Mouse (Mus musculus) adrenal gland (tissue): ENCODE measurements around the gene Coro6.

ENCODE experiments used
- intact Hi-C: fragments of 180-260 bp; cut with DNase I; formaldehyde crosslinking; loops from one replicate; pipeline ENCODE4 v1.15.1; 2025

Gene Coro6

GRCm38 (mm10) chr11:77463786-77464185 lies 1.6 kb downstream of the Coro6 start:
- intact Hi-C loops: no loop called here

GRCm38 (mm10) chr11:77464684-77465083 lies 2.5 kb downstream of the Coro6 start:
- intact Hi-C loops: no loop called here

GRCm38 (mm10) chr11:77465111-77465510 lies 2.9 kb downstream of the Coro6 start:
- intact Hi-C loops: no loop called here

- intact Hi-C loops: no loop called here
These were observed 4.3 kb downstream of the Coro6 start for GRCm38 (mm10) chr11:77466544-77466943.

GRCm38 (mm10) chr11:77467157-77467556 lies 4.9 kb downstream of the Coro6 start:
- intact Hi-C loops: no loop called here

GRCm38 (mm10) chr11:77467784-77468183 lies 5.6 kb downstream of the Coro6 start:
- intact Hi-C loops: no loop called here

GRCm38 (mm10) chr11:77468397-77468796 lies 6.2 kb downstream of the Coro6 start:
- intact Hi-C loops: no loop called here

GRCm38 (mm10) chr11:77471407-77471806 lies 9.2 kb downstream of the Coro6 start:
- intact Hi-C loops: no loop called here

- intact Hi-C loops: no loop called here
These were observed 10.6 kb downstream of the Coro6 start for GRCm38 (mm10) chr11:77472775-77473174.

GRCm38 (mm10) chr11:77476216-77476615 lies 14.0 kb downstream of the Coro6 start:
- intact Hi-C loops: no loop called here

- intact Hi-C loops: no loop called here
These were observed 14.7 kb downstream of the Coro6 start for GRCm38 (mm10) chr11:77476895-77477294.

- intact Hi-C loops: no loop called here
These were observed 20.8 kb downstream of the Coro6 start for GRCm38 (mm10) chr11:77483043-77483442.

- intact Hi-C loops: no loop called here
These were observed 21.5 kb downstream of the Coro6 start for GRCm38 (mm10) chr11:77483510-77484255.

GRCm38 (mm10) chr11:77485229-77485628 lies 23.0 kb downstream of the Coro6 start:
- intact Hi-C loops: no loop called here

- intact Hi-C loops: no loop called here
These were observed 24.6 kb downstream of the Coro6 start for GRCm38 (mm10) chr11:77486798-77487197.

- intact Hi-C loops: no loop called here
These were observed 26.8 kb downstream of the Coro6 start for GRCm38 (mm10) chr11:77488771-77489581.

GRCm38 (mm10) chr11:77489591-77490235 lies 27.5 kb downstream of the Coro6 start, which contains the start of gene Ankrd13b:
Ankrd13b (minus strand) TSS chr11:77489678.
- intact Hi-C loops: no loop called here

- intact Hi-C loops: no loop called here
These were observed 28.2 kb downstream of the Coro6 start for GRCm38 (mm10) chr11:77490451-77490850.

- intact Hi-C loops: no loop called here
These were observed 28.9 kb downstream of the Coro6 start for GRCm38 (mm10) chr11:77491123-77491501.

- intact Hi-C loops: no loop called here
These were observed 29.5 kb downstream of the Coro6 start for GRCm38 (mm10) chr11:77491502-77492291.

- intact Hi-C loops: no loop called here
These were observed 30.2 kb downstream of the Coro6 start for GRCm38 (mm10) chr11:77492311-77492871.
